Mouse (Mus musculus) liver, embryonic 14.5 days (tissue): ENCODE measurements around the gene Plod1.

ENCODE experiments used
- CTCF ChIP-seq: IDR thresholded peaks from 2 replicates; pipeline ENCODE4 v1.5.1; 2016; ENCODE audit warnings: antibody characterized with exemption, low read depth, control low read depth
- EP300 ChIP-seq: IDR thresholded peaks from 2 replicates; pipeline ENCODE4 v1.6.1; 2016; ENCODE audit warnings: antibody characterized with exemption, low read depth

- no peak for TF ChIP-seq CTCF
- TF ChIP-seq EP300, result no peak
These were observed 48.9 kb upstream of the Plod1 start, which contains the start of gene Nppb for GRCm38 (mm10) chr4:147985205-147986132.
